Mouse (Mus musculus): Measurements from ENCODE around the gene Gm43302. TPM values are rescaled to one million over a fixed set of nuclear protein-coding genes. Genes with fewer than 3 reads are reported as not detected.

The Gm43302 gene
- not detected for polyA plus RNA-seq (2017; shearing (Covaris generic))

DNA sequence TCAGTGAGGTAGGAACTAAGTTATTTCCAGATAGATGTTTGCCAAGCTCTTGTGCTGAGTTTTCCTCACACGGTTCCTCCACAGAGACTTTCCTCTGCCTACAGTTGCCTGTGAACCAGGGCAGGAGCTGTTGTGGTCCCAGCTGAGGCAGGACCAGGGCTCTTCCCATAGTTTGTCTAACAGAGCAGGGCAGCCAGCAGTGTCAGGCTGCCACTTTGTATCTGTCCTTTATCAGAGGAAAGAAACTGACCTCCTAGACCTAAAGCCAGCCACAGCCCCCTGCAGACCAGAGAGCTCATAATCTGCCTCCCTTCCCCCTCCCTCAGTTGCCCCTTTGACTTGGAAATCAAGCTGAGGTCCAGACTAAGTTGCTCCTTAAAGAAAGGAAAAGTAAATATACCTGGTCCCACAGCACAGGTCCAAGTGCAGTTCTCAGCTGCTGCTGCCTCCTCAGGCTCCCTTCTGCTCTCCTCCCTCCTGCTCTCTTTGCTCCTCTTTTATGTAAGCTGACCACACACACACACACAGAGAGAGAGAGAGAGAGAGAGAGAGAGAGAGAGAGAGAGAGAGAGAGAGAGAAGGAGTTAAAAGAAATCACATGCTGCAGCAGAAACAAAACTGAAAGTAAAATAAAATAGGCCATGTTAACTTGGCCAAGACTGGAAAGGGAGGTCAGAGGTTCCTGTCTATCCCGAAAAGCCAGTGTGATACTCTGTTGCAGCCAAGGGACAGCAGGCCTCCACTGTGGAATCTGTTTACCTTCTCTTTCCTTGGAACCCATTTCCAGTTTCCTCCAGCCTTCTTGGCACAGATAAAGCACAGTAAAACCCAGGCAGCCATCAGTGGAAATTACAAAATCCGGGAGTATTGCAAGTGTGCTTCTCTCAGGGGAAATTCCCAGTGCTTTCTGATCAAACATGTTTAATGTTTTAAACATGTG is at the start of gene Gm43302, which contains the start of gene Gbp6:
Gene Gm43302 (minus strand): TSS at position 470 of the 940 bp plus-strand sequence.
Gene Gbp6 (minus strand): TSS at position 473 of the 940 bp plus-strand sequence.

DNA sequence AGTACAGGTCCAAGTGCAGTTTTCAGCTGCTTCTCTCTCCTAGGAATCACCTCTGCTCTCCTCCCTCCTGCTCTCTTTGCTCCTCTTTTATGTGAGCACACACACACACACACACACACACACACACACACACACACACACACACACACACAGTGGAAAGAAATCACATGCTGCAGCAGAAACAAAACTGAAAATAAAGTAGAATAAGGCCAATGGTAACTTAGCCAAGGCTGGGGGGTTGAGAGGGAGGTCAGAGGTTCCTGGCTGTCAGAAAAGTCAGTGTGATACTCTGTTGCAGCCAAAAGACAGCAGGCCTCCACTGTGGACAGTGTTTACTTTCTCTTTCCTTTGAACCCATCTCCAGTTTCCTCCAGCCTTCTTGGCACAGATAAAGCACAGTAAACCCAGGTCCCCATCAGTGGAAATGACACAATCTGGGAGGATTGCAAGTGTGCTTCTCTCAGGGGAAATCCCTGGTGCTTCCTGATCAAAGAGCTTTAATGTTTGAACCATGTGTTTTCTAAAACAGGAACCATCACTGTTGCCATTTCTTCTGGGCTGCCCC is 53.9 kb downstream of the Gm43302 start, which contains the start of gene Gbp10:
Gene Gbp10 (minus strand): TSS at position 51 of the 565 bp plus-strand sequence.

Other genes starting within 250 kb of the Gm43302 start
- gene Gbp9, start 154.2 kb downstream of the Gm43302 start, polyA plus RNA-seq (2017; shearing (Covaris generic)) = 70.9 TPM
- gene Gbp8, start 154.2 kb downstream of the Gm43302 start, polyA plus RNA-seq (2017; shearing (Covaris generic)) = 52.7 TPM
- gene Gbp4, start 154.1 kb downstream of the Gm43302 start, polyA plus RNA-seq (2017; shearing (Covaris generic)) = 167 TPM
- gene Gbp10, start 54.2 kb downstream of the Gm43302 start, polyA plus RNA-seq (2017; shearing (Covaris generic)) = 9.6 TPM
- 40.5 TPM for gene Gbp6, start within 50 bp of the Gm43302 start, polyA plus RNA-seq (2017; shearing (Covaris generic))
- 7.1 TPM for gene Lrrc8b, start 122.1 kb upstream of the Gm43302 start, polyA plus RNA-seq (2017; shearing (Covaris generic))
- gene Lrrc8c, start 225.7 kb upstream of the Gm43302 start, polyA plus RNA-seq (2017; shearing (Covaris generic)) = 94.8 TPM

Measured in effector memory CD4-positive, alpha-beta T cell, adult 7 months (primary cell).